Mouse (Mus musculus): ENCODE data around the gene Cxcl15. TPM values are rescaled to one million over a fixed set of nuclear protein-coding genes. Genes with fewer than 3 reads are reported as not detected.
"Not testable (repeated sequence)": the region's sequence is repeated elsewhere in the genome, so short reads cannot be mapped to it uniquely, and the experiment has no call there.

Cxcl15 gene
- polyA plus RNA-seq, 1 experiment from 2014 or later, result 1.9 TPM

- no peak overlapping the region for H3K27ac ChIP-seq (ENCODE audit: low read length)
- H3K4me1 ChIP-seq (ENCODE audit: control insufficient read depth, insufficient read depth, low read length), result no peaks in the 10 kb centered on the region; the same call in 1 of the 2 replicates
Observed at GRCm38 (mm10) chr5:90819756-90820155, 25.4 kb downstream of the Cxcl15 start.

DNA sequence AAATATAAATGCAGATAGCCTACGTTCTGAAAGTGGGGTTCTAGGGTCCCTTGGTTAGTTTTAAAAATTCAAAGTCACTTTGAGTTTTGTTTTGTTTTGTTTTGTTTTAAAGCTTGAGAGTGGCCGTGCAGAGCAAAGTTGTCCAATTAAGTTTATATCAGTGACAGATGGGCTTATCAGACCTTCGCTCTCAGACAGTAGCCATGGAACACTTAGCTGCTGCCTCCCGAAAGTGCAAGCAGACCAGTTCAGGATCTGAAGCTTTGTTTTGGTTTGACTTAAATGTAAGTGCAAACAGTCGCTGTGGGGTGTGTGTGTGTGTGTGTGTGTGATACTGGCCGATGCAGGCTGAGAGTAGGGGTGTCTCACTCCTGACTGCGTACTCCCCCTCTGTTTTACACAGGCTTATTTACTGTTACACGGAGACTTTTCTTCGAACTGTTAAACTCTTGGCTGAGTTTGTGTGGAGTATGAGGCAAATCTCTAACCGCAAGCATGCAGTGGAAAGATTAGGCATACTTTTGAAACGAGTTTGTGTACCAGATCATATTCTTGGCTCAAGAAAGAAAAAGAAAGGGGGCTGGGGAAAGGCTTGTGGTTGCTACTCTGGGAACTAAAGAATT, 37.9 kb downstream of the Cxcl15 start:
- H3K4me2 ChIP-seq (ENCODE audit: low read depth, low read length), result peak overlapping the region; percentile 38
- WGBS, result 33% methylated on average over 11 of the region's 11 CpGs
- ATAC-seq (ENCODE audit: insufficient read depth, low FRiP score), result peak; percentile 72; the same call in 1 of the 2 replicates
- no peak overlapping the region; the same call in 1 of the 2 replicates for H3K4me3 ChIP-seq (replicated peaks; ENCODE audit: low read length)
- peak overlapping the region; percentile 58 for H3K27ac ChIP-seq (ENCODE audit: low read length)
- H3K9me3 ChIP-seq (replicated peaks; ENCODE audit: control insufficient read depth, low read length), result no peaks in the 10 kb centered on the region
- no peaks in the 10 kb centered on the region for H3K27me3 ChIP-seq (ENCODE audit: control insufficient read depth, insufficient read depth, low read length)
- peak overlapping the region; percentile 28; the same call in 1 of the 2 replicates for H3K9ac ChIP-seq (ENCODE audit: low read length)
- H3K4me1 ChIP-seq (ENCODE audit: control insufficient read depth, insufficient read depth, low read length), result 0 out of 2 replicates have a peak, but pooled peaks cover 6% of the 10 kb centered on the region
- no peaks in the 10 kb centered on the region for H3K36me3 ChIP-seq (ENCODE audit: control insufficient read depth, insufficient read depth, low read length)

More at GRCm38 (mm10) chr5:90819756-90820155, 25.4 kb downstream of the Cxcl15 start:
- no peaks in the 10 kb centered on the region for H3K36me3 ChIP-seq (ENCODE audit: control insufficient read depth, insufficient read depth, low read length)
- no peak overlapping the region for H3K4me2 ChIP-seq (ENCODE audit: low read depth, low read length)
- ATAC-seq (ENCODE audit: insufficient read depth, low FRiP score), result no peak
- H3K27me3 ChIP-seq (ENCODE audit: control insufficient read depth, insufficient read depth, low read length), result no peaks in the 10 kb centered on the region
- no peak overlapping the region for H3K9ac ChIP-seq (ENCODE audit: low read length)
- H3K9me3 ChIP-seq (replicated peaks; ENCODE audit: control insufficient read depth, low read length), result no peaks in the 10 kb centered on the region
- H3K4me3 ChIP-seq (replicated peaks; ENCODE audit: low read length), result no peak overlapping the region

DNA sequence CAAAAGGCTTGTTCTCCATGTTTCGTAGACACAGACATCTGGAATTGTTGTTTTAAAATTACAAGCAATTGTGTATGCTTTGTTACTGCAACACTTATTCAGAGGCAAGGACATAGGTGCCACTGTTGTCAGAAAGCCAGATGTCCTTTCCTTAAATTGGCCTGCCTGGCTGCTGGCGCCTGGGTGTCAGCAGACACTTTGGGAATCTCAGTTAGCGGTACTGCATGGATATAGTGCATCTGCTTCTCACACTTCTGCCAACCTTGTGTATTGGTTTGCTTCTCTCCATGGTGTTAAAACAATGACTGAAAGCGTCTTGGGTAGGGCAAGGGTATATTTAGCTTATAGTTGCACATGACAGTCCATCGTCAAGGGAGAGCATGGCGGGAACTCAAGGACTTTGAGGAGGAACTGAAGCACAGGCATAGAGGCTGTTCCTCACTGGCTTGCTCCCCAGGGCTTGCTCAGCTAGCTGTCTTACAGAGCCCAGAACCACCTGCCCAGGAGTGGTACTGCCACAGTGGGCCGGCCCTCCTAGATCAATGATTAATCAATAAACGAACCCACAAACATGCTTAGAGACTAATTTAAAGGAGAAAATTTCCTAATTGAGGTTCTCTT, 38.5 kb downstream of the Cxcl15 start:
- Histone ChIP-seq H3K4me3 (replicated peaks; ENCODE audit: low read length) (no peak overlapping the region; the same call in 1 of the 2 replicates), H3K36me3 (ENCODE audit: control insufficient read depth, insufficient read depth, low read length) (no peaks in the 10 kb centered on the region), H3K4me1 (ENCODE audit: control insufficient read depth, insufficient read depth, low read length) (0 out of 2 replicates have a peak, but pooled peaks cover 6% of the 10 kb centered on the region), H3K27ac (ENCODE audit: low read length) (peak overlapping the region; percentile 58), H3K9me3 (replicated peaks; ENCODE audit: control insufficient read depth, low read length) (no peaks in the 10 kb centered on the region), H3K9ac (ENCODE audit: low read length) (no peak overlapping the region), H3K4me2 (ENCODE audit: low read depth, low read length) (peak overlapping the region; percentile 38), H3K27me3 (ENCODE audit: control insufficient read depth, insufficient read depth, low read length) (no peaks in the 10 kb centered on the region)
- WGBS, result 76% methylated on average over 8 of the region's 8 CpGs
- no peak for ATAC-seq (ENCODE audit: insufficient read depth, low FRiP score)

DNA sequence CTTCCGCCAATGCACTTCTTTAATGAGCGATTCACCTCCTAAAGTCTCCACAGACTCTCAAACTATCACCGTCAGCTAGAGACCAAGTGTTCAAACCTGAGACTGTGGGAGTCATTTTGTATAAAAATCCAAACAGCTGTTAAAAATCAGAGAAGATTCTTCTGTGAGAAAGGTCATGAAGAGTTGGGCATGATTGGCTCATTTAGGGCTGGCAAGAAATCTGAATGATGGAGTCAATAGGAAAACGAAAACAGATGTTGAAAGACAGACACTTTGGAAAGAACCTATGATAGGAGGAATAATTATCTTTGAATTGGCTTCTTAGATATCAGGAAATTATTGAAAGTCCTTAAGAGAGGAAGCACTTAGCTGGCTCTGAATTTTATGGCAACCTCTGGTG, 40.1 kb downstream of the Cxcl15 start:
- no peak overlapping the region for H3K4me3 ChIP-seq (replicated peaks; ENCODE audit: low read length)
- 84% methylated on average over 4 of the region's 4 CpGs for WGBS
- no peaks in the 10 kb centered on the region for H3K27me3 ChIP-seq (ENCODE audit: control insufficient read depth, insufficient read depth, low read length)

DNA sequence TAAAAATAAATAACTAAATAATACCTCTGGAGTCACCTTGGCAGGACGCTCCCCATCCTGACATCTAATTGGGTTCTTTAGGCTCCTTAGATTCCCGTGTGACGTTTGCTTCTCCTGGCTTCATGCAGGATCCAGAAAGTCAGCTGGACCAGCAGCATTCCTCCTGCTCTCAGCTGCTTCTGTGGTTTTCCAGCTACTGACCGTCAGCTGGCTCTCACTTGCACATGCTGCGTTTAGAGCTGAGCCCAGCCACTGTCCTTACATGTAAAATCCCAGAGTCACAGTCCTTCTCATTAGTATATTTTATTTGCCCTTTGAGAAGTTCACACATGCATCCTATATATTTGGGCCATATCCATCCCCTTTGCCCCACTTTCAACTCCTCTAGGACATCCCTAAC, 44.2 kb downstream of the Cxcl15 start:
- Histone ChIP-seq H3K36me3 (ENCODE audit: control insufficient read depth, insufficient read depth, low read length) (no peaks in the 10 kb centered on the region), H3K27me3 (ENCODE audit: control insufficient read depth, insufficient read depth, low read length) (no peaks in the 10 kb centered on the region), H3K4me2 (ENCODE audit: low read depth, low read length) (no peak overlapping the region), H3K9me3 (replicated peaks; ENCODE audit: control insufficient read depth, low read length) (no peaks in the 10 kb centered on the region), H3K4me3 (replicated peaks; ENCODE audit: low read length) (no peak overlapping the region), H3K27ac (ENCODE audit: low read length) (no peak overlapping the region), H3K4me1 (ENCODE audit: control insufficient read depth, insufficient read depth, low read length) (no peaks in the 10 kb centered on the region), H3K9ac (ENCODE audit: low read length) (no peak overlapping the region)
- ATAC-seq (ENCODE audit: insufficient read depth, low FRiP score), result no peak
- WGBS, result 59% methylated on average over 5 of the region's 5 CpGs

More for the DNA sequence above, 40.1 kb downstream of the Cxcl15 start:
- ATAC-seq (ENCODE audit: insufficient read depth, low FRiP score), result no peak
- no peak overlapping the region for H3K27ac ChIP-seq (ENCODE audit: low read length)
- 0 out of 2 replicates have a peak, but pooled peaks cover 6% of the 10 kb centered on the region for H3K4me1 ChIP-seq (ENCODE audit: control insufficient read depth, insufficient read depth, low read length)
- H3K36me3 ChIP-seq (ENCODE audit: control insufficient read depth, insufficient read depth, low read length), result no peaks in the 10 kb centered on the region
- no peaks in the 10 kb centered on the region for H3K9me3 ChIP-seq (replicated peaks; ENCODE audit: control insufficient read depth, low read length)
- no peak overlapping the region for H3K9ac ChIP-seq (ENCODE audit: low read length)
- H3K4me2 ChIP-seq (ENCODE audit: low read depth, low read length), result no peak overlapping the region

DNA sequence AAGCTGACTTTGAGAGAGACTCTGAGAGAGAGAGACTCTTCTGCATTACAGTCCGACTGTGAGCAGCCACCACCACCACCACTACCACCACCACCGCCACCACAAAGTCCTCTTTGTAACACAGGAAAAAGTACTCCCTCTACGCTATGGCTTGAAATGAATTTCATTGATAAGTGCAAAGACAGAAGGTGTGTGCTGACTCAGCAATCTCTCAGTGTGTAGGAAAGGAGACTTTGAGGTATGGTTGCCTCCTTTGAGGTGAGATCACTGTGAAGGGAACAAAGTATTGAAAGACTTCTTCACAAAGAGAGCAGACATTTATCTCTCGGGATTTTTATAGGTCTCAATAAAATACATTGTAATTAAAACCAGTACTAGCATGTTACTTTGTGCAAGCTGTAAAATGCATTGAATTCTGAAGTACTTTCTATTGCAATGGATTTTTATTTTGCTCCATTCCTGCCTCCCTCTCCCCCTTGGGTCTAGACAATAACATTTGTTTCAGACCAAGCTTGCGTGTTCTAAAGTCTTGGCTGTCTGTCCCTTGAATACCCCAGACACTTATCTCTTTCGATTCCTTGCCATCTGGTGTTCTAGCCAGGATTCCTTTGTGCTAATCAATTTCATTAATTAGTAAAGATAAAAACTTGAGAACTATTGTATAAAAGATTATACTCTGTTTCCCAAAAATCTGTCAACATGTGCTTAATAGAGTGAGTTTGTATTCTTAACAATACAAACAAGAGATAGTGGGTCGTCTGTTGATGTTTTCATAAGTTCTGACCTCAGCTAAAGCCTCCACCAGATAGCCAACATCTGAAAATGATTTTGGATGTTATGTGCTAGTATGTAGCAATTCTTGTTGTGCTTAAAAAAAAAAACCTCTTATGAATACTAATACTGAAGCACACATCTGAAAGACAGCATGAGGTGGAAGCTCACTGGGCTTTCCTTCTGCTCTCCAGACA, 46.9 kb downstream of the Cxcl15 start:
- Histone ChIP-seq H3K27me3 (ENCODE audit: control insufficient read depth, insufficient read depth, low read length) (no peaks in the 10 kb centered on the region), H3K27ac (ENCODE audit: low read length) (no peak overlapping the region), H3K9ac (ENCODE audit: low read length) (no peak overlapping the region), H3K4me1 (ENCODE audit: control insufficient read depth, insufficient read depth, low read length) (no peaks in the 10 kb centered on the region), H3K4me2 (ENCODE audit: low read depth, low read length) (no peak overlapping the region), H3K36me3 (ENCODE audit: control insufficient read depth, insufficient read depth, low read length) (no peaks in the 10 kb centered on the region), H3K4me3 (replicated peaks; ENCODE audit: low read length) (no peak overlapping the region), H3K9me3 (replicated peaks; ENCODE audit: control insufficient read depth, low read length) (no peaks in the 10 kb centered on the region)
- no peak for ATAC-seq (ENCODE audit: insufficient read depth, low FRiP score)
- 73% methylated on average over 7 of the region's 7 CpGs for WGBS

- Histone ChIP-seq H3K4me3 (replicated peaks; ENCODE audit: low read length) (no peak overlapping the region), H3K36me3 (ENCODE audit: control insufficient read depth, insufficient read depth, low read length) (no peaks in the 10 kb centered on the region), H3K9ac (ENCODE audit: low read length) (no peak overlapping the region), H3K4me2 (ENCODE audit: low read depth, low read length) (no peak overlapping the region), H3K4me1 (ENCODE audit: control insufficient read depth, insufficient read depth, low read length) (no peaks in the 10 kb centered on the region), H3K27me3 (ENCODE audit: control insufficient read depth, insufficient read depth, low read length) (no peaks in the 10 kb centered on the region), H3K27ac (ENCODE audit: low read length) (no peak overlapping the region), H3K9me3 (replicated peaks; ENCODE audit: control insufficient read depth, low read length) (no peaks in the 10 kb centered on the region)
- ATAC-seq (ENCODE audit: insufficient read depth, low FRiP score), result no peak
- WGBS, result 84% methylated on average over 3 of the region's 3 CpGs
Observed at GRCm38 (mm10) chr5:90843891-90844290, 49.6 kb downstream of the Cxcl15 start.

- not testable (repeated sequence) for H3K27me3 ChIP-seq (ENCODE audit: control insufficient read depth, insufficient read depth, low read length); H3K27ac ChIP-seq (ENCODE audit: low read length); H3K4me2 ChIP-seq (ENCODE audit: low read depth, low read length); H3K9ac ChIP-seq (ENCODE audit: low read length); H3K4me3 ChIP-seq (replicated peaks; ENCODE audit: low read length); H3K4me1 ChIP-seq (ENCODE audit: control insufficient read depth, insufficient read depth, low read length); ATAC-seq (ENCODE audit: insufficient read depth, low FRiP score); H3K36me3 ChIP-seq (ENCODE audit: control insufficient read depth, insufficient read depth, low read length); H3K9me3 ChIP-seq (replicated peaks; ENCODE audit: control insufficient read depth, low read length)
- 92% methylated on average over 7 of the region's 7 CpGs for WGBS
Observed at GRCm38 (mm10) chr5:90850096-90850495, 55.8 kb downstream of the Cxcl15 start.

GRCm38 (mm10) chr5:90851391-90851790, 57.1 kb downstream of the Cxcl15 start:
- ATAC-seq (ENCODE audit: insufficient read depth, low FRiP score), result not testable (repeated sequence)
- 91% methylated on average over 11 of the region's 11 CpGs for WGBS

More at GRCm38 (mm10) chr5:90851391-90851790, 57.1 kb downstream of the Cxcl15 start:
- H3K9me3 ChIP-seq (replicated peaks; ENCODE audit: control insufficient read depth, low read length); H3K4me1 ChIP-seq (ENCODE audit: control insufficient read depth, insufficient read depth, low read length); H3K27me3 ChIP-seq (ENCODE audit: control insufficient read depth, insufficient read depth, low read length); H3K9ac ChIP-seq (ENCODE audit: low read length); H3K27ac ChIP-seq (ENCODE audit: low read length); H3K36me3 ChIP-seq (ENCODE audit: control insufficient read depth, insufficient read depth, low read length); H3K4me2 ChIP-seq (ENCODE audit: low read depth, low read length); H3K4me3 ChIP-seq (replicated peaks; ENCODE audit: low read length): not testable (repeated sequence)

Measured in stomach, embryonic 16.5 days (tissue).